In genomic region chr6:29288651-29289050, GRCm38 (mm10) we compare ENCODE assay signal across 19 mouse cellular contexts. TPM values are rescaled to one million over a fixed set of nuclear protein-coding genes. Genes with fewer than 3 reads are reported as not detected.
"Had no signal": no experiment of that assay in that cellular context is flagged by ENCODE, and none has a peak within 500 bp of the region (broad histone marks: within the 10 kb centered on the region; RNA-seq: fewer than 3 reads in every experiment).

No protein-coding gene starts in this region.

- H3K4me2 ChIP-seq: limb, embryonic 12.5 days; liver, embryonic 13.5 days; lung, embryonic 15.5 days; midbrain, embryonic 15.5 days had no signal

- H3K4me3 ChIP-seq: layer of hippocampus, adult 2 months; limb, embryonic 12.5 days; liver, embryonic 13.5 days; lung, embryonic 15.5 days; midbrain, embryonic 15.5 days had no signal

- DNase-seq: liver; liver, embryonic 13.5 days; liver, postnatal 0 days; lung, postnatal 36 days; right cerebral cortex, adult 18-20 months; right cerebral cortex, postnatal 25 days; thymus, postnatal 36 days had no signal

- H3K36me3 ChIP-seq: limb, embryonic 12.5 days; liver, embryonic 13.5 days; lung, embryonic 15.5 days; midbrain, embryonic 15.5 days had no signal

- H3K27ac ChIP-seq: layer of hippocampus, adult 2 months; limb, embryonic 12.5 days; liver, embryonic 13.5 days; lung, embryonic 15.5 days; midbrain, embryonic 15.5 days had no signal

- H3K4me1 ChIP-seq: limb, embryonic 12.5 days; liver, embryonic 13.5 days; lung, embryonic 15.5 days had no signal

- H3K9me3 ChIP-seq: limb, embryonic 12.5 days; liver, embryonic 13.5 days; lung, embryonic 15.5 days; midbrain, embryonic 15.5 days had no signal

- ATAC-seq: liver, postnatal 0 days; midbrain, embryonic 15.5 days had no signal

- H3K9ac ChIP-seq: limb, embryonic 12.5 days; liver, embryonic 13.5 days; liver, postnatal 0 days; lung, embryonic 15.5 days; midbrain, embryonic 15.5 days had no signal

- H3K27me3 ChIP-seq: liver, embryonic 13.5 days; lung, embryonic 15.5 days; midbrain, embryonic 15.5 days had no signal

RNA-seq across cellular contexts. Expression of gene Fam71f2, which starts 9.3 kb away (rescaled TPM):
- total RNA-seq: layer of hippocampus, postnatal 10 days had no signal

RNA-seq across cellular contexts. Expression of gene Fam71f1, which starts 30.3 kb away (rescaled TPM):
- total RNA-seq: layer of hippocampus, adult 2 months; layer of hippocampus, postnatal 10 days; left cerebral cortex, postnatal 36 days; megakaryocyte progenitor cell, adult 5-6 weeks; monocyte, adult 5-6 weeks had no signal
- polyA plus RNA-seq: limb, embryonic 12.5 days; liver, embryonic 13.5 days; liver, postnatal 0 days; lung, embryonic 15.5 days; midbrain, embryonic 15.5 days; neural tube, embryonic 14.5 days; small intestine, adult 2 months; stomach, embryonic 16.5 days; thymus, postnatal 0 days had no signal
